Mouse (Mus musculus) hindbrain, embryonic 12.5 days (tissue): Measurements from ENCODE around the gene Ttll3. TPM values are rescaled to one million over a fixed set of nuclear protein-coding genes. Genes with fewer than 3 reads are reported as not detected.
A peak's percentile ranks its signal among the peaks of the same experiment; 100 is the strongest.

Source experiments
- ATAC-seq: fragments of 200-750 bp; cut with Nextera tagmentation; 2 replicates; pipeline ENCODE4 v1.8.0; 2017; ENCODE audit warnings: moderate TSS enrichment; ENCODE audit not compliant: low FRiP score
- H3K27ac ChIP-seq: fragments of 300-500 bp; sonication (generic); 2 replicates; pipeline ENCODE4 v1.5.1; 2016; ENCODE audit warnings: mild to moderate bottlenecking
- H3K27me3 ChIP-seq: fragments of 300-500 bp; sonication (generic); 2 replicates; pipeline ENCODE4 v1.6.1; 2016; ENCODE audit warnings: mild to moderate bottlenecking
- H3K36me3 ChIP-seq: fragments of 300-500 bp; sonication (generic); 2 replicates; pipeline ENCODE4 v1.6.1; 2016; ENCODE audit warnings: mild to moderate bottlenecking
- H3K4me1 ChIP-seq: fragments of 300-500 bp; sonication (generic); 2 replicates; pipeline ENCODE4 v1.6.1; 2016
- H3K4me2 ChIP-seq: fragments of 300-500 bp; sonication (generic); replicated peaks from 2 replicates; pipeline ENCODE4 v1.6.1; 2016; ENCODE audit warnings: mild to moderate bottlenecking
- H3K4me3 ChIP-seq: fragments of 300-500 bp; sonication (generic); 2 replicates; pipeline ENCODE4 v1.5.1; 2016; ENCODE audit warnings: mild to moderate bottlenecking
- H3K9ac ChIP-seq: fragments of 300-500 bp; sonication (generic); 2 replicates; pipeline ENCODE4 v1.6.1; 2016; ENCODE audit warnings: mild to moderate bottlenecking, moderate library complexity
- H3K9me3 ChIP-seq: fragments of 300-500 bp; sonication (generic); replicated peaks from 2 replicates; pipeline ENCODE4 v1.6.1; 2016; ENCODE audit warnings: mild to moderate bottlenecking
- WGBS: fragments of 180-500 bp; shearing (Covaris S2); methylation state at CpG from one replicate; pipeline ENCODE4 v1.1.7; 2016; 5-methylcytosine and 5-hydroxymethylcytosine counted together
- polyA plus RNA-seq: library from polyadenylated mRNA; unstranded; fragments of >200 nt; fragmentation: Nextera tagmentation; extraction: Ambion mirVana; gene quantifications from 2 replicates; pipeline ENCODE4 v1.2.1, GENCODE M21; 2016

Ttll3 gene
- polyA plus RNA-seq: 8.0 and 8.9 TPM in 2 replicates

DNA sequence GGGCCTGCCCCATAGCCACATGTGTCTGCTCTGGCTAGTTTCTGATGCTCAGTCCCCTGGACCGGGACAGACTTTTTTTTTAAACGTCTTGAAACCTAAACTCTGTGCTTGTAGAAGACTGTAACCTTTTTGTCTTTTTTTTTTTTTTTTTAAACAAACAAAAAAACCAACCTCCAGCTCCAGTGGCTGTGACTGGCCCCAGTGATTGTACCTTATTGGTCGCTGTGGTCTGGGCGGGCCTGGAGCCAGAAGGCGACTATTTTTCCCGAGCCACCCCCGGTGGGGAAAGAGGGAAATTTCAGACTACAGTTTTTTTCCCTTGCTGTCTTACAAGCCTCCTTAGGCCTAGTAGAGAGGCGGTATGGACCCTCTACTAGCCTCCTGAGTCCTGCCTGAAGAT is at the start of gene Ttll3:
TSS of gene Ttll3 (plus strand) at position 301 of the 400 bp plus-strand sequence.
- ATAC-seq: no peak
- Histone ChIP-seq H3K27ac (no peak within 1 kb of the TSS), H3K4me2 (no peak within 1 kb of the TSS), H3K36me3 (peaks cover 63% of the 10 kb centered on the region), H3K9me3 (no peaks in the 10 kb centered on the region), H3K27me3 (peaks cover 1% of the 10 kb centered on the region; the same call in 1 of the 2 replicates), H3K4me3 (no peak within 1 kb of the TSS), H3K9ac (no peak within 1 kb of the TSS), H3K4me1 (peaks cover 16% of the 10 kb centered on the region)
- WGBS: 80% methylated on average over 8 of the region's 8 CpGs

DNA sequence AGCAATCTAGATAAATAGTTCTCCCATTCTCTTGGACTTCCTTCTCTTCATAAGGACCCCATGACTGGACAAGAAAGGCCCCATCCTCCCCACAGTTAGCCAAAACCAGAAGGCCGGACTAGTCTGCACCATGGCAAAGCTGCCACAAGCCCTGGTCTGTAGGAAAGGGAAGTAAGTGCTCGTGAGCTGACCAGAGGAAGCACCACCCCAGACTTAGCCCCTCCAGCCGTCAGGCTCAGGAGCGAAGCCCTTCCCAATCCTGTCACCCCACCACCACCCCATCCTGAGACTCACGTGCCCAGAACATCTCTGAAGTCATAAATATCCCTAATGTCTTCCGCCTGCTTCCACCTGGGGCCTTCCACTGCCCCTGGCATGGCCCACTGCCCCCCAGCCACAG is 47.5 kb upstream of the Ttll3 start:
- H3K27ac ChIP-seq: no peak overlapping the region

DNA sequence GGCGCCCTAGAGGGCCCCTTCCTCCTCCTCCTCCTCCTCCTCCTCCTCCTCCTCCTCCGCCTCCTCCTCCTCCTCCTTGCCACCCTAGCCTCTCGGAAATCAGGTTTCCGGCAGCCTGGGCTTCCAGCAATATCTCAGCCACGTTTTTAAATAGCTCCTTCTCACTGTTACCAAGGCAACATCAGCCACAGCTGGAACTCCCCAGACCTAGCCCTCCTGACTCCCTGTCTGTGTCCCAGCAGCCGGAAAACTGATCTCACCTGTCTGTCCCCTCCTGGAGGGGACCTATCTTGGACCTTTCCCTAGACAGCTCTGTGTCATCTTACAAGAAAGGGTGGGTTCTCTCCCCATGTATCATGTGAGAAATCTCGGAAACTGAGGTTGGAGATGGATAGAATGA is 46.8 kb upstream of the Ttll3 start:
- no peaks in the 10 kb centered on the region for H3K27me3 ChIP-seq
- peak overlapping the region; percentile 73 for H3K4me2 ChIP-seq
- peaks cover 18% of the 10 kb centered on the region for H3K36me3 ChIP-seq
- no peak overlapping the region for H3K27ac ChIP-seq
- no peak overlapping the region for H3K9ac ChIP-seq
- WGBS: 52% methylated on average over 4 of the region's 7 CpGs
- no peaks in the 10 kb centered on the region for H3K9me3 ChIP-seq
- ATAC-seq: no peak
- peak overlapping the region; percentile 52; the same call in 1 of the 2 replicates for H3K4me3 ChIP-seq
- H3K4me1 ChIP-seq: peaks cover 25% of the 10 kb centered on the region

More for the DNA sequence above, 47.5 kb upstream of the Ttll3 start:
- ATAC-seq: no peak
- WGBS: 87% methylated on average over 6 of the region's 6 CpGs
- Histone ChIP-seq H3K9me3 (no peaks in the 10 kb centered on the region), H3K36me3 (peaks cover 18% of the 10 kb centered on the region), H3K9ac (no peak overlapping the region), H3K4me2 (no peak overlapping the region; the same call in 1 of the 2 replicates), H3K27me3 (no peaks in the 10 kb centered on the region), H3K4me3 (no peak overlapping the region), H3K4me1 (peaks cover 25% of the 10 kb centered on the region)

DNA sequence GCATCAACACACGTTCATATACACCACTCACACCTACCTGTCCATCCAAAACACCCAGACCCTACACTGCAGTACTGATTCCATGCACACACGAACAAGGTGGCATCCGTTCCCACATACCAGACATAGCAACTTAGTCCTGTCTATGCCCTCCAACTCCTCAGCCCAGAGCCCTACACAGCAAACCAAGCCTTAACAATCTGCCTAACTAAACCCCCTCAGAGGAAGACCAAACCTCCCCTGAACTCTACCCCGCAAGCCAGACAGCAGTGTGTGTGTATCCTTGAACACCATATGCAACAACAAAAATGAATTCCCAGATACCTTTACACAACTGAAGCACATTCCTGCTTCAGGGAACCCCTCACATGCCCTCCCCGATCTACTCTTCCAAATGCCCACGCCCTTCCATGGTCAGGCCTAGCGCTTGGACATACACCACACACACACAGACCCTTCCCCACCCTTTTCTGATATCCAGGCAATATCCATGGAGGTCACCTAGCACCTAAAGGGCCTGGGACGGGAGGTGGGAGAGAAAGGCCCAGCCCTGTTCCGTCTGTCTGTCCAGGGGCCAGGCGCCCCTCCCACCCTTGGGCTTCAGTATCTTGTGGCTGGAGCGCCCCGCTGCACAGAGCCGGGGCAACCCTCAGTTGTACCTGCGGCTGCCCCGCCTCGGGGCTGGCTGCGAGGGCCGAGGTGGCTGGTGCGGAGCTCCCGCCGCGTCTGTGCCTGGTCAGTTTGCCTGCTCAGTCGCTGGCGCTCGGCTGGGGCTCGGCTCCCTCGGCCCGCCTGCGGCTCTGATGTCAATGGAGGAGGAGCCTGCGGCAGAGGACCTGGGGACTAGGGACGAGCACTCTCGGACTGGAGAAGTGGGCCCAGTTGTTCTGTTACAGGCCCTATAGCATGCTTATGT is 45.6 kb upstream of the Ttll3 start, which contains the start of gene Camk1:
TSS of gene Camk1 (minus strand) at position 808 of the 916 bp plus-strand sequence.
- Histone ChIP-seq H3K4me3 (peak within 1 kb of the TSS; percentile 52), H3K4me2 (peak within 1 kb of the TSS; percentile 73), H3K4me1 (peaks cover 25% of the 10 kb centered on the region), H3K9ac (peak within 1 kb of the TSS; percentile 80), H3K27me3 (no peaks in the 10 kb centered on the region), H3K36me3 (peaks cover 11% of the 10 kb centered on the region), H3K9me3 (no peaks in the 10 kb centered on the region), H3K27ac (no peak within 1 kb of the TSS)
- peak; percentile 86 for ATAC-seq
- WGBS: 17% methylated on average over 32 of the region's 32 CpGs

DNA sequence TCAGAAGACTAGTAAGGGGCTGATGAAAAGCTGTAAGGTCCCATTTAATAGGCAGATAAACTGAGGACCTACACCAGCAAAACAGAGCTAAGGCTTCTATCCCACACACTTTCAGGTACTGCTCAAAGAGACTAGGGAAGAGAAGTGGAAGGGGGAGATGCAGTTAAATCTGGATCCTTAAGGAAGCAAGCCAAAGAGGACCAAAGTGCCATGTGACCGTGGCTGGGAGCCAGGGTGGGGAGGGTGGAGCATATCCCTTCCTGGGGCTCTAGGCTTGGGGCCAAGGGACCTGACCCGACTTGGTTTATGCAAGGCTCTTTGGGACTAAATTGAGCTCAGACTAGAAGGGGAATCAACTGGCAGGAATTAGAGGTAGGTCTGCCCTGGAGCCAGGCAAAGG is 44.7 kb upstream of the Ttll3 start:
- Histone ChIP-seq H3K4me3 (no peak overlapping the region), H3K36me3 (peaks cover 11% of the 10 kb centered on the region), H3K9ac (no peak overlapping the region), H3K9me3 (no peaks in the 10 kb centered on the region), H3K4me1 (peaks cover 25% of the 10 kb centered on the region), H3K27ac (no peak overlapping the region), H3K4me2 (peak overlapping the region; percentile 73), H3K27me3 (no peaks in the 10 kb centered on the region)
- WGBS: 54% methylated on average over 2 of the region's 2 CpGs
- peak; percentile 32 for ATAC-seq

DNA sequence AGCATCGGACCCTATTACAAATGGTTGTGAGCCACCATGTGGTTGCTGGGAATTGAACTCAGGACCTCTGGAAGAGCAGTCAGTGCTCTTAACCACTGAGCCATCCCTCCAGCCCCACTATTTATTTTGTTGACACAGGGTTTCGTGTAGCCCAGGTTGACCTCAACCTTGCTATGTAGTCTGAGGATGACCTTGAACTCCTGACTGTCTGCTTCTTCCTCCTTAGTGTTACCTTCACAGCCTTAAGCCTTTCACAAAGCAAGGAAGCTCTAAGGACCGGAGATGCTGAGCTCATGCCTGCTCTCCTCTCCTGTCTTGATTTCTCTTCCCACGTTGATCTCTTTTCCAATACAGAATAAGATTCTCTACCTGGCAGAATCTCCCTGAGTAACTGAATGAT is 42.2 kb upstream of the Ttll3 start:
- Histone ChIP-seq H3K4me3 (no peak overlapping the region), H3K27ac (no peak overlapping the region), H3K9ac (no peak overlapping the region), H3K4me2 (no peak overlapping the region), H3K36me3 (no peaks in the 10 kb centered on the region), H3K9me3 (no peaks in the 10 kb centered on the region), H3K4me1 (peaks cover 20% of the 10 kb centered on the region), H3K27me3 (no peaks in the 10 kb centered on the region)
- WGBS: 84% methylated on average over 4 of the region's 4 CpGs
- ATAC-seq: no peak

DNA sequence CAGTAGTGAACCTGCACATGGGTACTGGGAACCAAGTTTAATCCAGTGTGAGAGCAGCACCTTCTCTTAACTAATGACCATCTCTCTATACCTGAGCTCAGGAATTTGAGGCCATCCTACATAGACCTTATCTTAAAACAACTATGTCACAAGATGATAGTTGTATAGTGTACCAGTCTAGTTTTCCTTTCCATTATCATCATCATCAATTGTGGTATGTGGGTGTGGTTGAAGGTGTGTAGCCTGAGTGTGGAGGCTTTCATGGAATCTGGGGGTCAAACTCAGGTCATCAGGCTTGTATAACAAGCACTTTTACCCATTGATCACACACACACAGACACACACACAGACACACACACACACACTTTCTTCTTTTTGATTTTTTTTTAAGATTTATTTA is 38.5 kb upstream of the Ttll3 start:
- H3K27me3 ChIP-seq: no peaks in the 10 kb centered on the region
- no peak overlapping the region for H3K9ac ChIP-seq
- no peak overlapping the region for H3K4me2 ChIP-seq
- ATAC-seq: no peak
- H3K4me3 ChIP-seq: no peak overlapping the region
- H3K4me1 ChIP-seq: no peaks in the 10 kb centered on the region
- H3K36me3 ChIP-seq: no peaks in the 10 kb centered on the region
- no peak overlapping the region for H3K27ac ChIP-seq
- H3K9me3 ChIP-seq: no peaks in the 10 kb centered on the region

DNA sequence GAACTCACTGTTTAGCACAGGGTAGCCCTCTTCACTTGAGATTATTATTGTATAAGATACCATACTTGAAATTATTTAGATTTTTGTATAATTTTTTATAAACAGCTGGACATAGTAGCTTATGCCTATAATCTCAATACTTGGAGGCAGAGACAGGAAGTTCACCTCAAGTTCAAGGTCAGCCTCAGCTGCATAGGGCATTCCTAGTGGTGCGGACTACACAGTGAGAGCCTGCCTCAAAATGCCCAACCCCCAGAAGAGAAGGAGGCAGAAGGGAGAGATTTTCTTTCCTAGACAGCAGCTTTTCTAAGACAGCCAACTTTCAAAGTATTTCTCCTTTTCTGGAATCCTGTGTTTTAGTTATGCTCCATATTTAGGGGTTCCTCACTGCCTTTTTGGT is 37.9 kb upstream of the Ttll3 start:
- Histone ChIP-seq H3K4me3 (no peak overlapping the region), H3K4me1 (no peaks in the 10 kb centered on the region), H3K36me3 (no peaks in the 10 kb centered on the region), H3K9ac (no peak overlapping the region), H3K9me3 (no peaks in the 10 kb centered on the region), H3K4me2 (no peak overlapping the region), H3K27ac (no peak overlapping the region), H3K27me3 (no peaks in the 10 kb centered on the region)
- WGBS: 79% methylated on average over 1 of the region's 1 CpGs
- no peak for ATAC-seq

DNA sequence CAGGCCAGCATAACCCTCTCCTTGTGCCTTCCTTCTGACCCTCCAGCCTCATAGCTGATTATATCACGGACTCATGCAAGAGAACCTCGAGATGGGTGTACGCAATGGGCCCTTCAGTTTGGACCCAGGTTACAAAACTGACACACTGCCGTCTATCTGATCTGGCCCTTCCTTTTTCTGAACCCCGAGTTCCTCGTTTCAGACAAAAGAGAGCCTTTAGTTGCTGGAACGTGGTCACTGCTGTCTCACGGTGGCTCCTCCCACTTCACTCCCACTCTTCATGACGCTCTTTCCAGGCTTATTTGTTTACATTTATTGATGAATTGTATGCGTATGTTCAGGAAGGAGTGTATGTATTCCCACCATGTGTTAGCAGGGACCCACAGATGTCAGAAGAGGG is 37.4 kb upstream of the Ttll3 start:
- 65% methylated on average over 10 of the region's 10 CpGs for WGBS
- Histone ChIP-seq H3K27ac (no peak overlapping the region), H3K9me3 (no peaks in the 10 kb centered on the region), H3K9ac (no peak overlapping the region), H3K27me3 (no peaks in the 10 kb centered on the region), H3K4me2 (no peak overlapping the region), H3K4me1 (no peaks in the 10 kb centered on the region), H3K4me3 (no peak overlapping the region), H3K36me3 (no peaks in the 10 kb centered on the region)
- no peak for ATAC-seq

DNA sequence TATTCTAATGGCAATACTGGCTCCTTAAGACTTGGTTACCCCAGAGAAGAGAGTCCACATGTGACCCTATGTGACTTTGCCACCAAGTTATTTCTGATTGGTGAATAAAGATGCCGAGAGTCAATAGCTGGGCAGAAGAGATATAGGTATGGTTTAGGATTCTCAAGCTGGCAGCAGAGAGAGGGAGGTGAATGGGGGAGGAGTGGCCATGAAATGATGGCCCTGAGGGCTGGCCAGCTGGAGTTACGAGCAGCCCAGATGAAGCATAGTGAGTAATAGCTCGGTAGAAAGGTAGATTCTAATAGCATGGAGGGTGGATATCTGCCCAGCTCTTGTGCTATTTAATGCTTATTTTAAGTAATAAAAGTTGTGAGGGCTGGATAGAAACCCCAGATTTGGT is 36.2 kb upstream of the Ttll3 start:
- no peaks in the 10 kb centered on the region for H3K4me1 ChIP-seq
- H3K9ac ChIP-seq: no peak overlapping the region
- no peak for ATAC-seq
- no peaks in the 10 kb centered on the region for H3K9me3 ChIP-seq
- no peaks in the 10 kb centered on the region for H3K27me3 ChIP-seq
- H3K4me3 ChIP-seq: no peak overlapping the region
- H3K27ac ChIP-seq: no peak overlapping the region
- no peak overlapping the region for H3K4me2 ChIP-seq
- 80% methylated on average over 3 of the region's 3 CpGs for WGBS
- H3K36me3 ChIP-seq: no peaks in the 10 kb centered on the region

DNA sequence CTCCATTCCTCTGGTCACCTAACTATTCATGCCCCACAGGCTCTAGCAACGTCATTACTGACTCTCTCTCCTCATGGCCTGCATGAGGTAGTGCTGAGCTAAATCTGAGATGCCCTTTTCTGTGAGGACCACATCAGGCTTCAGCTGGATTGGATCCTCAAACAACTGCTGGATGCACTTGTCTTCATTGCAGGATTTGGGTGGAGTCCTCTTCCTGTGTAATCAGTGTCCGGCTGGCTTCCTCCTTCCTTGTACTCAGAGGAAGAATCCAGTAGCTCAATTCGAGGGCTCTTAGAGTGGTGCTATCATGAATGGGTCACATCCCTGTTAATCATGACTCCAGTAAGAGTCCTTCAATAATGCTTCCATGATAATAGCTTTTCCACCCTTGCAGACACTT is 35.4 kb upstream of the Ttll3 start:
- no peak for ATAC-seq
- H3K9me3 ChIP-seq: no peaks in the 10 kb centered on the region
- WGBS: 73% methylated on average over 3 of the region's 3 CpGs
- no peak overlapping the region for H3K27ac ChIP-seq
- H3K4me2 ChIP-seq: no peak overlapping the region
- H3K9ac ChIP-seq: no peak overlapping the region
- H3K27me3 ChIP-seq: no peaks in the 10 kb centered on the region; the same call in 1 of the 2 replicates
- H3K4me3 ChIP-seq: no peak overlapping the region
- H3K36me3 ChIP-seq: no peaks in the 10 kb centered on the region
- H3K4me1 ChIP-seq: no peaks in the 10 kb centered on the region

DNA sequence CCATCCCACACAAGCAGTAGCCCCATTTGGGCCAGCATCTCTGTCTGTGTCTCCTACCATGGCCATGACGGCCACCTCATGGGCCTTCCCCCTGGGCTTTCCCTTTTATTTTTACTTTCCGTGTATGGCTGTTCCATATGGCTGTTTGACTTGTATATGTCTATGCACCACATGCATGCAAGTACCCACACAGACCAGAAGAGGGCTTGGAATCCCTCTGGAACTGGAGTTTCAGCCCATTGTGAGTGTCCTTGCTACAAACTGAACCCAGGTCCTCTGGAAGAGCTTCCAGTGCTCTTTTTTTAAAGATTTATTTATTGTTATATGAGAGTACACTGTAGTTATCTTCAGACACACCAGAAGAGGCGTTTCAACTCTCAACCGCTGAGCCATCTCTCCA is 27.6 kb upstream of the Ttll3 start:
- Histone ChIP-seq H3K4me3 (no peak overlapping the region), H3K4me2 (no peak overlapping the region), H3K27ac (no peak overlapping the region), H3K9ac (no peak overlapping the region), H3K36me3 (peaks cover 4% of the 10 kb centered on the region; the same call in 1 of the 2 replicates), H3K27me3 (no peaks in the 10 kb centered on the region; the same call in 1 of the 2 replicates), H3K9me3 (no peaks in the 10 kb centered on the region), H3K4me1 (no peaks in the 10 kb centered on the region)
- 67% methylated on average over 4 of the region's 4 CpGs for WGBS
- no peak for ATAC-seq

DNA sequence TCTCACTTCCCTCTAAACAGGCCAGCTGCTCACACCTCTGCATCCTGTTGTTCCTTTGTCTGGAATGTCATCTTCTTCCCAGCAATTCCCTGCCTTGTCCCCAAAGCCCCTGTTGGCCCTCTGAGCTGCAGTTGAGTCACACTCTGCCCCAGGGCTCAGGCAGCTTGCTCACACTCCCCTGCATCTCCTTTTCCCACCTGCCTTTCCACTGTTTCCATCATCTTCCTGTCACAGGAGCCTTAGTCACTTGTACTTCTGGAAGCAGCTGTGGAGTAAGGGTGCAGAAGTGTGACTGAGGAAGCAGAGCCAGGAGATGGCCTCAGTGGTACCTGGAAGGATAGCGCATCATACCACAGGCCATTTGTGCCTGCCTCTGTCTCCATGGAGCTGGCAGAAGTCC is 26.8 kb upstream of the Ttll3 start:
- no peak overlapping the region for H3K4me3 ChIP-seq
- no peaks in the 10 kb centered on the region for H3K4me1 ChIP-seq
- H3K4me2 ChIP-seq: no peak overlapping the region
- H3K27ac ChIP-seq: no peak overlapping the region
- ATAC-seq: no peak
- H3K36me3 ChIP-seq: peaks cover 11% of the 10 kb centered on the region
- H3K27me3 ChIP-seq: no peaks in the 10 kb centered on the region; the same call in 1 of the 2 replicates
- WGBS: 95% methylated on average over 1 of the region's 1 CpGs
- no peaks in the 10 kb centered on the region for H3K9me3 ChIP-seq
- no peak overlapping the region for H3K9ac ChIP-seq
